Mouse (Mus musculus): Measurements from ENCODE around the gene Col17a1. TPM values are rescaled to one million over a fixed set of nuclear protein-coding genes. Genes with fewer than 3 reads are reported as not detected.

The Col17a1 gene
- total and polyA plus RNA-seq, 2 experiments, result 0.09 to 0.12 TPM

- no peaks in the 10 kb centered on the region for H3K27me3 ChIP-seq (ENCODE audit: control insufficient read depth, insufficient read depth, low read length)
- peaks cover 37% of the 10 kb centered on the region for H3K36me3 ChIP-seq (ENCODE audit: control insufficient read depth, insufficient read depth, low read length)
- TF ChIP-seq POLR2A (IDR thresholded peaks at IDR 0.05; ENCODE audit: extremely low read depth, insufficient read depth, low read length), result no peak
- TF ChIP-seq CTCF (IDR thresholded peaks at IDR 0.05; ENCODE audit: low read depth, low read length), result no peak
- H3K9ac ChIP-seq (ENCODE audit: low read depth, low read length), result no peak overlapping the region
- 94% methylated on average over 8 of the region's 8 CpGs for WGBS
- no peak for DNase-seq (ENCODE audit: extremely low read depth, low read depth, low spot score)
- no peaks in the 10 kb centered on the region for H3K79me2 ChIP-seq (ENCODE audit: control insufficient read depth, insufficient read depth, low read length)
- no peak overlapping the region for H3K27ac ChIP-seq (replicated peaks; ENCODE audit: insufficient read depth, low read depth, low read length)
- H3K4me3 ChIP-seq (ENCODE audit: insufficient read depth, low read depth, low read length), result no peak overlapping the region
- H3K4me1 ChIP-seq (ENCODE audit: control insufficient read depth, insufficient read depth, low read length), result no peaks in the 10 kb centered on the region
Observed at GRCm38 (mm10) chr19:47621478-47621877, 70.4 kb downstream of the Col17a1 start.

GRCm38 (mm10) chr19:47613442-47613841 is 78.5 kb downstream of the Col17a1 start:
- no peak overlapping the region for H3K4me3 ChIP-seq (ENCODE audit: insufficient read depth, low read depth, low read length)
- no peaks in the 10 kb centered on the region for H3K27me3 ChIP-seq (ENCODE audit: control insufficient read depth, insufficient read depth, low read length)
- no peaks in the 10 kb centered on the region for H3K4me1 ChIP-seq (ENCODE audit: control insufficient read depth, insufficient read depth, low read length)
- WGBS, result 71% methylated on average over 7 of the region's 7 CpGs
- no peaks in the 10 kb centered on the region; the same call in 1 of the 2 replicates for H3K79me2 ChIP-seq (ENCODE audit: control insufficient read depth, insufficient read depth, low read length)
- H3K9ac ChIP-seq (ENCODE audit: low read depth, low read length), result no peak overlapping the region
- DNase-seq (ENCODE audit: extremely low read depth, low read depth, low spot score), result no peak
- no peak overlapping the region for H3K27ac ChIP-seq (replicated peaks; ENCODE audit: insufficient read depth, low read depth, low read length)
- H3K36me3 ChIP-seq (ENCODE audit: control insufficient read depth, insufficient read depth, low read length), result peaks cover 34% of the 10 kb centered on the region
- TF ChIP-seq CTCF (IDR thresholded peaks at IDR 0.05; ENCODE audit: low read depth, low read length) (no peak), POLR2A (IDR thresholded peaks at IDR 0.05; ENCODE audit: extremely low read depth, insufficient read depth, low read length) (no peak)

DNA sequence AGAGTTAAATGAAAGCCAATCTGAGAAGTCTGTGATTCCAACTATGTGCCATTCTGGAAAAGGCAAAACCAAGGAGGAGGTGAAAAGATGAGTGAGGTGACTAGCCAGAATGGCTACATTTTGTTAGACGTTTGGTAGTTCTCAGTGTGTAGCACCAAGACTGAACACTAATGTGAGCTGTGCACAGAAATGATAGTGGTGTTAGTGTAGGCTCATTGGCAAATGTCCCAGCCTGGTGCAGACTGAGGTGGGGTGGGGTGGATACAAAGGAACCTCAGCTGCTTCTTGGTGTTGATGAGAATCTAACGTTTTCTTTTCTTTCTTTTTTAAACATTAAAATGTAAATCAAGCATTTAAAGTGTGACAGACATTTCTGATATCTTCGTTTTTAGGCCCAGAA is 83.4 kb downstream of the Col17a1 start:
- WGBS, result 65% methylated on average over 3 of the region's 3 CpGs
- Histone ChIP-seq H3K79me2 (ENCODE audit: control insufficient read depth, insufficient read depth, low read length) (peaks cover 3% of the 10 kb centered on the region; the same call in 1 of the 2 replicates), H3K4me3 (ENCODE audit: insufficient read depth, low read depth, low read length) (no peak overlapping the region), H3K4me1 (ENCODE audit: control insufficient read depth, insufficient read depth, low read length) (no peaks in the 10 kb centered on the region), H3K36me3 (ENCODE audit: control insufficient read depth, insufficient read depth, low read length) (peaks cover 15% of the 10 kb centered on the region; the same call in 1 of the 2 replicates), H3K27ac (replicated peaks; ENCODE audit: insufficient read depth, low read depth, low read length) (no peak overlapping the region), H3K27me3 (ENCODE audit: control insufficient read depth, insufficient read depth, low read length) (no peaks in the 10 kb centered on the region), H3K9ac (ENCODE audit: low read depth, low read length) (no peak overlapping the region)
- TF ChIP-seq CTCF (IDR thresholded peaks at IDR 0.05; ENCODE audit: low read depth, low read length) (no peak), POLR2A (IDR thresholded peaks at IDR 0.05; ENCODE audit: extremely low read depth, insufficient read depth, low read length) (no peak)
- no peak for DNase-seq (ENCODE audit: extremely low read depth, low read depth, low spot score)

Other genes starting within 250 kb of the Col17a1 start
- gene Sh3pxd2a, start 227.7 kb downstream of the Col17a1 start, total RNA-seq (2014; rRNA removed), result 4.2 and 7.0 TPM in 2 replicates
- gene Sh3pxd2a, start 227.7 kb downstream of the Col17a1 start, polyA plus RNA-seq (2012; rRNA removed), result 10.0 and 13.9 TPM in 2 replicates
- 3.7 and 5.0 TPM in 2 replicates for gene Stn1, start 154.6 kb downstream of the Col17a1 start, total RNA-seq (2014; rRNA removed)
- 3.7 and 4.7 TPM in 2 replicates for gene Stn1, start 154.6 kb downstream of the Col17a1 start, polyA plus RNA-seq (2012; rRNA removed)
- gene Slk, start 112.4 kb downstream of the Col17a1 start, total RNA-seq (2014; rRNA removed), result 21.7 and 27.3 TPM in 2 replicates
- gene Slk, start 112.4 kb downstream of the Col17a1 start, polyA plus RNA-seq (2012; rRNA removed), result 3.7 and 5.3 TPM in 2 replicates
- 13.4 and 13.7 TPM in 2 replicates for gene Sfr1, start 39.6 kb upstream of the Col17a1 start, total RNA-seq (2014; rRNA removed)
- gene Sfr1, start 39.6 kb upstream of the Col17a1 start, polyA plus RNA-seq (2012; rRNA removed), result 15.3 and 16.6 TPM in 2 replicates
- gene Gsto1, start 162.9 kb upstream of the Col17a1 start, total RNA-seq (2014; rRNA removed), result 149 and 176 TPM in 2 replicates
- gene Gsto1, start 162.9 kb upstream of the Col17a1 start, polyA plus RNA-seq (2012; rRNA removed), result 116 and 123 TPM in 2 replicates
- 0.40 and 1.3 TPM in 2 replicates for gene Gsto2, start 173.4 kb upstream of the Col17a1 start, total RNA-seq (2014; rRNA removed)
- gene Gsto2, start 173.4 kb upstream of the Col17a1 start, polyA plus RNA-seq (2012; rRNA removed), result 0.32 TPM in 2 replicates
- gene Cfap43, start 227.2 kb upstream of the Col17a1 start, total RNA-seq (2014; rRNA removed), result not detected in 2 replicates
- gene Cfap43, start 227.2 kb upstream of the Col17a1 start, polyA plus RNA-seq (2012; rRNA removed), result not detected in 2 replicates
- 0.65 and 0.94 TPM in 2 replicates for gene Itprip, start 227.2 kb upstream of the Col17a1 start, total RNA-seq (2014; rRNA removed)
- gene Itprip, start 227.2 kb upstream of the Col17a1 start, polyA plus RNA-seq (2012; rRNA removed), result 0.46 and 0.51 TPM in 2 replicates
- gene Cfap58, start 245.6 kb upstream of the Col17a1 start, total RNA-seq (2014; rRNA removed), result not detected in 2 replicates
- not detected in 2 replicates for gene Cfap58, start 245.6 kb upstream of the Col17a1 start, polyA plus RNA-seq (2012; rRNA removed)

Data from liver, adult 2 months (tissue).